Mouse (Mus musculus): ENCODE measurements around the gene Brpf3.

Brpf3 gene

DNA sequence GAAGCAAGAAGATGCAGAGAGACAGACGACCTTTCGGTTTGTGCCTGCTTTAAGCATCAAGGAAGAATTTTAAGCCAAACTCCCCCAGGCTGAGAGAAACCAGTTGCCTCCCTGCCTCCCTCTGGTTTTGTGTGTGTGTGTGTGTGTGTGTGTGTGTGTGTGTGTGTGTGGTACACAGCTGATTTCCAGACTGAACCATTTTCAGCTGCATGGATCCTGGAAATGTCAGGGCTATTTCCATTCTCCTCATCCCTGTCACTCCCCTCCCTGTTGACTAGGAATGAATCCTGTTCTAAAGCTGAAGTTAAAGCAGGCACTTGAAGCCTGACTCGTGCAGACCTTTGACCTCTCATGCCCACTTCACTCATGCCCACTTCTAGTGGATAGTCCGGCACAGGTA, 73.3 kb downstream of the Brpf3 start:
- no peak for DNase-seq (ENCODE audit: low read depth, low spot score)

DNA sequence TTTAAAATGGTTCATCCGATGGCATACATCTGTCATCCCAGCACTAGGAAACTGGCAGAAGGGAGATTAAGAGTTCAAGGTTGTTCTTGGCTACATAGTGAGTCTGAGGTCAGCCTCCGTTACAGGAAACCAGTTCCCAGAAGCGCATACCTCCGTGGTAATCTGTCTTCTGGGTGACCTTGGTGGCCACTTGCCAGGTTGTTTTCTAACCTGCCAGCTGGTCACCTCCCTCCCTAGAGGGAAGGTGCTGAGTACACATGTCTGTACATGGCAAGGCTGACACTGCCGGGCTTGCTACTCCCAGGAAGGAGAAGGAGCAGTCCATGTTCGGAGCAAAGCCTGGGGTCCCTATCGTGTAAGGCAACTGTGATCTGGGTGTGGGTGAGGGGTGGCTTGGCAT, 73.9 kb downstream of the Brpf3 start:
- DNase-seq (ENCODE audit: low read depth, low spot score): no peak

DNA sequence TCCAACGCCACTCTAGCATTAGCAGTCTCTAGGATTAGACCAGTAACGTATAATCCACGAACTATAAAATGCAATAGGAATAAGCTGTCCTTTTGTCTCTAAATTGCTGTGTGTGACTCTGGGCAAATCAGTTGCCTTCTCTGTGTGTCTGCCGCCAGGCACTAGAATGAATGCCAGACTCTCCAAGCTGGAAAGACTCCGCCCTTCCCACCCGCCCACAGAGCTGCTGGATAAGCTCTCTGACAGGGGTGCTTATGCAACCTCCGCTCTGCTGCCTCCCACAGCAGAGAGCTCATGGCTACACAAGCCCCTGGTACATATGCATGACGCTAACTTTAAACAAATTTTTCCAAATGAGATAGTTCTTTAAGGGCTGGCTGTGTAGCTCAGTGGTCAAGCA, 74.4 kb downstream of the Brpf3 start:
- no peak for DNase-seq (ENCODE audit: low read depth, low spot score)

DNA sequence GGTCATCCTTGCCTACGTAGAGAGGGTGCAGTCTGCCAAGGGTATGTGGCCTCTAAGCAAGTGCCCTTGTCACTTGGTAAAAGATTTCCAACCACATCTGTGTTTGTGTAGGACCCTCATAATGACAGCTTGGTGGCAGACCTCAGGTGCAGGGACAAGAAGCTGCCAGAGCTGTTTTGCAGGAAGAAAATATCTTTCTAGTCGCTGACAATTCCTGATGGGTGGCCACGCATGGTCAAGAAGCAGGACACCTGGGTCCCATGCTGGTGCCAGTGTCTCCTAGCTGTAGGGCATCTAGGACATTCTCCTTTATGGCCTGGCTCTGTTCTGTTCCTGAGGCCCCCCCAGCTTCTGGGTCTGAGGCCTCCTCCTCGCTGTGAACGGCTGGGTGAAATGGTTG, 75.4 kb downstream of the Brpf3 start:
- no peak for DNase-seq (ENCODE audit: low read depth, low spot score)

DNA sequence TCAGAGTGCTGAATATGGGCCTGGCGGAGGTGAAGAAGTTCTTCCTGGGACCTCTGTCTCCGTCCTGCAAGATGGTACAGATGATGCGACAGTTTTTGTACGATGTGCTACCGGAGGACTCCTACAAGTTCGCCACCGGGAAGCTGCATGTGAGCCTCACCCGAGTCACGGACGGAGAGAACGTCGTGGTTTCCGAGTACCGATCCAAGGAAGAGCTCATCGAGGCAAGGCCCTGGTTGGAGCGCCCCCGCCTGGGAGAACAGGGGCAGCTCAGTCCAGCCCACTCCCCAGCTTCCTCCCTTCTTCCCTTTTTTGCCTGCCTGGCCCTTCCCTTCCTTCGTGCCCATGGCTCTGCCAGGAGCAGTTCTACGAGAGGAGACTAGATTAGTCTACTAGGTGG, 75.9 kb downstream of the Brpf3 start:
- peak; percentile 42 for DNase-seq (ENCODE audit: low read depth, low spot score)

DNA sequence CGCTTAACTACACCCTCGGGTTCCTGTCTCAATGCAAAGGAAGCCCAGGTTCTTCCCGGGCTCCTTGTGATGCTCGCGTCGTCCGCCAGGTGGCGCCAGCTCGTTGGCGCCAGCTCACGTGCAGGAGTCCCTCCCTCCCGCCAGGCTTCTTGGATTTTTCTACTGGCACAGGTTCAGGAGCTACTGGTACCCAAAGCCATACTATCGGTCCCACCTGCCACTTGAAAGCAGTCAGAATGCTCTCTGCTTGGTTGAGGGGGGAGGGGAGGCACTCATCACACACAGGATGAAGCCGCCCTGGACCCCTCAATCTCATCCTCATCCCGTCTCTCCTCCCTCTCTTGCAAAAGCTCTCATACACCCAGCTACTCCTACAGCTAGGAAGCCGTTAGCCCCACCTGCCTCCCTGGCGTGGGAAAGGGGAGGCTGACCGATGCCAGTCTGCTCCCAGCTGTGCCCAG, 79.1 kb downstream of the Brpf3 start:
- peak; percentile 86 for DNase-seq (ENCODE audit: low read depth, low spot score)

DNA sequence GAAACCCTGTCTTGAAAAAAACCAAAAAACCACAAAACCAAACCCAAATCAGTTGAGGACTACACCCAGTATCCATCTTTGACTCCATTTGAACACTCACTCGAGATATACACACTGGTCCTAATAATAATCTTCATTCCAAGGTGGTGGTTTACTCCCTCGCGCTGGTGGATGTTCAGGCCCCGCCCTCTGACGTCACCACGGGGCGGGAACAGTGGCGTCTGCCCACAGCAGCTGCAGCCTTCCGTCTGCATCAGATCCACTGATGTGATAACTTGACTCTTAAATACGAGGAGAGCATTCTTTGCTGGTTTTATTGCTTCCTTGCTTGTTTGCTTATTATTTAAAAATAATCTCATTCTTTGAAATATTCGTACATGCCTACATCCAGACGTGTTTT, 81.4 kb downstream of the Brpf3 start:
- peak; percentile 94 for DNase-seq (ENCODE audit: low read depth, low spot score)

DNA sequence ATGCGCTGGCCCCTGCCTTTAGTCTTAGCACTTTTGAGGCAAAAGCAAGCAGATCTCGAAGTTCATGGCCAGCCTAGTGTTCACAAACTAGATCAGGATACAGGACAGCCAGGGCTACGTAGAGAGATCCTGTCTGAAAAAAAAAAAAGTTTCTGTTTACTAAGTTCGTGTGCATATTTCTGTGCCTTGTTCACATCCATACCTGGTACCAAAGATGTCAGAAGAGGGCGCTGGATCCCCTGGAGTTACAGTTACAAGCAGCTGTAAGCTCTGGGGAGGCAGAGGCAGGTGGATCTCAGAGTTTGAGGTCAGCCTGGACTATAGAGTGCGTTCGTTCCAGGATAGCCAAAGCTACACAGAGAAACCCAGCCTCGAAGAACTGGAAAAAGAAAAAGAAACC, 81.9 kb downstream of the Brpf3 start:
- peak; percentile 73 for DNase-seq (ENCODE audit: low read depth, low spot score)

DNA sequence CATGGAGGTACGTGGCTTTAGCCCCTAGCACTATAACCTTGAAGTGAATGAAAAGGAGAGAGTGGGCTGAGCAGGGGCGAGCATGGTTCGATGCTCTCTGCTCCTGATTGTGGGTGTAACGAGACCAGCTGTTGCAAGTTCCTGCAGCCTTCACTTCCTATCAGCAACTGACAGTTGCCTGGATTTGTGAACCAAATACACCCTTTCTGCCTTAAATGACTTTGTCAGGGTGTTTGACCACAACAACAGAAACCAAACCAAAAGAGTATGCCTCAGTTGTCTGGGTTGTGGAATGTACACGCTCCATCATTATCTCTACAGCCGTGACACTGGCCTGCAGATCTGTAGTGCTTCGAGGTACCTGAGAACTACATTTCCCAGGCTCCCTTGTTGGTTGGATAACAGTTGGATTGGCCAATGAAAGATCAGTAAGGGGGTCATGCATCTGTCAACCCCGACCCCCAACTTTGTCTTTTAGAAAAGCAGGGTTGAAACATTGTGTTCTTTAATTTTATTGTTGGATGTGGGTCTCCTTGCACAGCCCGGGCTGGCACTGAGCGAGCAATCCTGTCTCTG, 83.1 kb downstream of the Brpf3 start:
- DNase-seq (ENCODE audit: low read depth, low spot score): no peak

DNA sequence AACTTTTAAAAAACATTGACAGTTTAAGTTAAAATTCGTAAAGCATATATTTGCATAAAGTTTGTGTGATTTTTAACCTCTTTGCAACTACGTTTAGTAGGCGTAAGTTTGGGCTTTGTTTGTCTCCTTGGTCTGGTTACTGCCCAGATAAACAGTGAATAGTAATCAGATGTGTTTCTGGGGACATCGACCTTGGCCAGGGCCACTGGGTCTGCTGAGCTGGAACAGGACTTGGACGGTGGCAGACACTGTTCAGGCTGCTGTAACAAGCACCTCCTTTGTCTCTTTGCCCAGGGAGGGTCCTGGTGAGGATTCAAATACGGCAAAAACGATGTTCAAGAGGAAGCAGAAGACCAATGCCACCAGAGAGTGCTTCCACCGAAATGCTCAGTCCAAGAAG, 84.3 kb downstream of the Brpf3 start:
- no peak for DNase-seq (ENCODE audit: low read depth, low spot score)

DNA sequence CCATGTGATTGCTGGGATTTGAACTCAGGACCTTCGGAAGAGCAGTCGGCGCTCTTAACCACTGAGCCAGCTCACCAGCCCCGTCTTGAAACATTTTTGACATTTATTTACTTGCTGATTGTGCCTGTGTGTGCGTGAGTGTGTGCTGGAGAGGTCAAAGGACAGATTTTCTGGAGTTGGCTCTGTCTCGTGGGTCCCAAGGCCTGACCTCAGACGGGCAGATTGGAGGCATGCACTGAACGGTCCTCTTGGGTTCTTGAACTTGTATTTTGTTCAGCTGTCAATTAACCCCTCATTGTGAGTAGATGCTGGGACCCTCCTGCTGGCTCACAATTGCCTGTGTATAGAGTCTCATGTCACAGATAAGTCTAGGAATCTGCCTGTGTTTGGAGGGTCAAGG, 85.4 kb downstream of the Brpf3 start:
- no peak for DNase-seq (ENCODE audit: low read depth, low spot score)

All from CD4-positive, CD25-positive, alpha-beta regulatory T cell, adult 2 months (primary cell).